Mouse (Mus musculus) heart, embryonic 14.5 days (tissue): ENCODE data around the gene Slc24a4. TPM values are rescaled to one million over a fixed set of nuclear protein-coding genes. Genes with fewer than 3 reads are reported as not detected.

Experiments used
- ATAC-seq: fragments of 200-750 bp; cut with Nextera tagmentation; 2 replicates; pipeline ENCODE4 v1.8.0; 2017; ENCODE audit warnings: low read depth, moderate TSS enrichment; ENCODE audit not compliant: insufficient number of reproducible peaks, insufficient read depth, low FRiP score
- H3K27ac ChIP-seq, 2 experiments: fragments of 200-500 bp in 1 of 2; fragments of 300-500 bp in 1 of 2; sonication (generic) in 1 of 2; replicated peaks in 1 of 2; 2 replicates each; pipeline ENCODE4 v1.5.1; 2012 to 2014; ENCODE audit warnings: low read depth in 2 of 2, low read length in 2 of 2, control low read depth in 1 of 2, mild to moderate bottlenecking in 1 of 2, mixed read lengths in 1 of 2; ENCODE audit not compliant: control insufficient read depth in 1 of 2, insufficient read depth in 1 of 2
- H3K27me3 ChIP-seq: fragments of 300-500 bp; sonication (generic); 2 replicates; pipeline ENCODE4 v1.6.1; 2014; ENCODE audit warnings: mild to moderate bottlenecking, low read length, control low read depth; ENCODE audit not compliant: control insufficient read depth, insufficient read depth
- H3K36me3 ChIP-seq: fragments of 300-500 bp; sonication (generic); 2 replicates; pipeline ENCODE4 v1.6.1; 2014; ENCODE audit warnings: mild to moderate bottlenecking, control low read depth, low read length, mixed read lengths; ENCODE audit not compliant: control insufficient read depth, insufficient read depth
- H3K4me1 ChIP-seq, 2 experiments: fragments of 200-500 bp in 1 of 2; fragments of 300-500 bp in 1 of 2; sonication (generic) in 1 of 2; 2 replicates each; pipeline ENCODE4 v1.6.1; 2012 to 2014; ENCODE audit warnings: low read length in 2 of 2, control low read depth in 1 of 2, mixed read lengths in 1 of 2; ENCODE audit not compliant: control insufficient read depth in 2 of 2, insufficient read depth in 2 of 2
- H3K4me2 ChIP-seq: fragments of 300-500 bp; sonication (generic); 2 replicates; pipeline ENCODE4 v1.6.1; 2014; ENCODE audit warnings: mild to moderate bottlenecking, low read length
- H3K4me3 ChIP-seq, 2 experiments: fragments of 200-500 bp in 1 of 2; fragments of 300-500 bp in 1 of 2; sonication (generic) in 1 of 2; 2 replicates each; pipeline ENCODE4 v1.5.1; 2012 to 2014; ENCODE audit warnings: low read length in 2 of 2, mild to moderate bottlenecking in 2 of 2, control low read depth in 1 of 2, low read depth in 1 of 2, moderate library complexity in 1 of 2; ENCODE audit not compliant: control insufficient read depth in 1 of 2, insufficient read depth in 1 of 2
- H3K9ac ChIP-seq: fragments of 300-500 bp; sonication (generic); 2 replicates; pipeline ENCODE4 v1.6.1; 2014; ENCODE audit warnings: mild to moderate bottlenecking, low read length
- H3K9me3 ChIP-seq: fragments of 300-500 bp; sonication (generic); 2 replicates; pipeline ENCODE4 v1.6.1; 2016; ENCODE audit warnings: low read length, control low read depth; ENCODE audit not compliant: control insufficient read depth
- WGBS: fragments of 180-500 bp; shearing (Covaris S2); extraction: QIAGEN DNeasy Blood & Tissue Kit; methylation state at CpG from one replicate; pipeline ENCODE4 v1.1.7; 2014; 5-methylcytosine and 5-hydroxymethylcytosine counted together
- polyA plus RNA-seq: library from polyadenylated mRNA; unstranded; fragments of >200 nt; fragmentation: Nextera tagmentation; extraction: Ambion mirVana; gene quantifications from 2 replicates; pipeline ENCODE4 v1.2.1, GENCODE M21; 2014

Slc24a4 gene
- polyA plus RNA-seq, 1 experiment from 2014 or later, result 2.7 TPM

- Histone ChIP-seq H3K4me2 (no peak overlapping the region), H3K36me3 (peaks cover 9% of the 10 kb centered on the region), H3K27me3 (no peaks in the 10 kb centered on the region), H3K27ac (no peak overlapping the region), H3K9me3 (no peaks in the 10 kb centered on the region), H3K9ac (no peak overlapping the region), H3K4me3 (no peak overlapping the region), H3K4me1 (peaks cover 25 to 37% of the 10 kb centered on the region in 2 experiments)
- no peak for ATAC-seq
- 76% methylated on average over 7 of the region's 7 CpGs for WGBS
Observed at GRCm38 (mm10) chr12:102292501-102293215, 164.1 kb downstream of the Slc24a4 start.

DNA sequence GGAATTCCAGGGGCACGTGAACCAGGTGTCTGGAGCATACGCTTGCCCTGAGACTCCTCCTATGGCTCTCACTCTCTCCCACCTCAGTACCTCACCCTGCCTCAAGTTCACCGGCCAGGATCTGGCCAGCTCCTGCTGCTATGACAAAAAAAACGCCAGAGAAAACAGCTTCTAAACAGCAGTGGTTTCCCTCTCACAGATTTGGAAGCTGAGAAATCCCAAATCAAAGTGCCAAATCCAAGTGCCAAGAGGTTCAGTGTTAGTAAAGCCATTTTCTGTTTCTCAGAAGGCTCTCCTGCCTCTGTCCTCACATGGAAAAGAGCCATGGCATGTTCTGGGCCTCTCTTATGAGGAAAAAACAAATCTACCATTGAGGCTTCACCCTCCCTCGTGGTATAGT lies 166.1 kb downstream of the Slc24a4 start:
- Histone ChIP-seq H3K4me3 (no peak overlapping the region), H3K36me3 (peaks cover 8% of the 10 kb centered on the region), H3K4me1 (peaks cover 23 to 31% of the 10 kb centered on the region in 2 experiments), H3K27me3 (no peaks in the 10 kb centered on the region), H3K9me3 (no peaks in the 10 kb centered on the region), H3K4me2 (no peak overlapping the region), H3K9ac (no peak overlapping the region), H3K27ac (no peak overlapping the region)
- no peak for ATAC-seq
- 64% methylated on average over 5 of the region's 5 CpGs for WGBS

DNA sequence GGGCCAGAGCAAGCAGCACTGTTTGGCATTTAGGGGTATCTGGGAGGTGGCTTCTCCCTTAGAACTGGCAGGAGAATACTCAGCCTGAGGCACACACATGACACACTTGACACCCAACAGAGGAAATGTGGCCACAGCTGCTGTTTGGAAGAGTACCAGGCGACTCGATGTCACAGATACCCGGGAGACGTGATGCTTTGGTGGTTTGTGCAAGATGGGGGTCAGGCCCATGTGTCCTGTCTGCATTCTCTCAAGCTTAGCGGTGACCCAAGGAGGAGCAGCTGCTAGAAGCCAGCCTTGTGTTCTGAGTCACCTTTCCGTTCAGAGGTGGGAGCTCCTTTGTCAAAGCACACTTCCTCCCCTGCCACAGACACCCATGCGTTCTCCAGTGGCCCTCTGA lies 166.7 kb downstream of the Slc24a4 start:
- no peak overlapping the region for H3K4me3 ChIP-seq
- no peak overlapping the region for H3K27ac ChIP-seq
- no peak overlapping the region for H3K9ac ChIP-seq
- no peak overlapping the region for H3K4me2 ChIP-seq
- no peak for ATAC-seq
- WGBS, result 56% methylated on average over 7 of the region's 7 CpGs
- H3K36me3 ChIP-seq, result peaks cover 2% of the 10 kb centered on the region; the same call in 1 of the 2 replicates
- H3K4me1 ChIP-seq, result peaks cover 23 to 31% of the 10 kb centered on the region in 2 experiments
- no peaks in the 10 kb centered on the region for H3K9me3 ChIP-seq
- H3K27me3 ChIP-seq, result no peaks in the 10 kb centered on the region

DNA sequence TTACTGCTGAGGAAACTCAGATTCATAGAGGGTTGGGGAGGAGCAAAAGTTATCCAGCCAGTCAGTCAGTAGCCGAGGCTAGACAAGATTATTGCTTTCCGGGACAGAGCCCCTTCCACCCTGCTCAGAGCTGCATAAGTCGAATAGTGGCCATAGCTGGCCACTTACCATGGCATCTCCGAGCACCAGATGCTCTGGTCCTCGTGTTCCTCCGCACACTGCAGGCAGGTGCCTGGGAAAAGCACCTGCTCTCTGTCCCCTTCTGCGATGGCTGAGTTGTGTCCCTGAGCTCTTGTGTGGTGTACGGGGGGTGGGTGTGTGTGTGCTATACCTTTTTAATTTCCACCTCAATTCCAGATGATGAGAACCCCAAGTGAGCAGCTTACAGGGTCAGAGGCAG lies 167.1 kb downstream of the Slc24a4 start:
- ATAC-seq, result no peak
- peaks cover 23 to 31% of the 10 kb centered on the region in 2 experiments for H3K4me1 ChIP-seq
- no peaks in the 10 kb centered on the region for H3K9me3 ChIP-seq
- no peak overlapping the region for H3K4me3 ChIP-seq
- H3K9ac ChIP-seq, result no peak overlapping the region
- H3K27ac ChIP-seq, result no peak overlapping the region
- no peak overlapping the region for H3K4me2 ChIP-seq
- no peaks in the 10 kb centered on the region for H3K36me3 ChIP-seq
- no peaks in the 10 kb centered on the region for H3K27me3 ChIP-seq
- 79% methylated on average over 8 of the region's 8 CpGs for WGBS

- Histone ChIP-seq H3K9ac (no peak overlapping the region), H3K36me3 (no peaks in the 10 kb centered on the region), H3K4me2 (no peak overlapping the region), H3K4me3 (no peak overlapping the region), H3K9me3 (no peaks in the 10 kb centered on the region), H3K27ac (no peak overlapping the region), H3K27me3 (no peaks in the 10 kb centered on the region), H3K4me1 (peaks cover 23 to 29% of the 10 kb centered on the region in 2 experiments)
- 90% methylated on average over 1 of the region's 1 CpGs for WGBS
- ATAC-seq, result no peak
Observed at GRCm38 (mm10) chr12:102296361-102296760, 167.8 kb downstream of the Slc24a4 start.

- no peaks in the 10 kb centered on the region for H3K36me3 ChIP-seq
- no peak for ATAC-seq
- no peak overlapping the region for H3K27ac ChIP-seq
- H3K27me3 ChIP-seq, result no peaks in the 10 kb centered on the region
- no peaks in the 10 kb centered on the region for H3K9me3 ChIP-seq
- peaks cover 20 to 26% of the 10 kb centered on the region in 2 experiments for H3K4me1 ChIP-seq
- H3K4me3 ChIP-seq, result no peak overlapping the region
- no peak overlapping the region for H3K9ac ChIP-seq
- 82% methylated on average over 4 of the region's 4 CpGs for WGBS
- H3K4me2 ChIP-seq, result no peak overlapping the region
Observed at GRCm38 (mm10) chr12:102296967-102297366, 168.4 kb downstream of the Slc24a4 start.

- 30% methylated on average over 5 of the region's 5 CpGs for WGBS
- Histone ChIP-seq H3K4me2 (no peak overlapping the region), H3K9ac (no peak overlapping the region), H3K27ac (no peak overlapping the region), H3K4me1 (peaks cover 28 to 38% of the 10 kb centered on the region in 2 experiments), H3K4me3 (no peak overlapping the region), H3K36me3 (no peaks in the 10 kb centered on the region), H3K27me3 (no peaks in the 10 kb centered on the region), H3K9me3 (no peaks in the 10 kb centered on the region)
- ATAC-seq, result no peak
Observed at GRCm38 (mm10) chr12:102299209-102299608, 170.7 kb downstream of the Slc24a4 start.

DNA sequence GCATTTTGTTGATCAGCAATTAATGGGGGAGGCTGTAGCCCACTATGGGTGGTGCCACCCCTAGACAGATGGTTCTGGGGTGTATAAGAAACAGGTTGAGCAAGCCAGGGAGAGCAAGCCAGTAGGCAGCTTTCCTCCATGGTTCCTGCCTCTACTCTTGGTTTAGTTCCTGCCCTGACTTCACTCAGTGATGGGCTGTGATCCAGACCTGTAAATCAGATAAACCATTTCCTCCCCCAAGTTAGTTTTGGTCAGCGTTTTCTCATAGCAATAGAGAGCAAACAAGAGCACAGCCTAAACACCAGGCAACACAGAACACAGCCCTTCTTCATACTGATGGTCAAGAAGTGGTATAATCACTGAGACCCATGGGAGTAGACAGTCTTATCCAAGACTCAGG lies 173.1 kb downstream of the Slc24a4 start:
- Histone ChIP-seq H3K36me3 (no peaks in the 10 kb centered on the region), H3K4me2 (no peak overlapping the region), H3K4me3 (no peak overlapping the region), H3K27me3 (no peaks in the 10 kb centered on the region), H3K9me3 (no peaks in the 10 kb centered on the region), H3K9ac (no peak overlapping the region), H3K4me1 (peaks cover 36 to 47% of the 10 kb centered on the region in 2 experiments), H3K27ac (no peak overlapping the region)
- ATAC-seq, result no peak
- WGBS, result 74% methylated on average over 1 of the region's 1 CpGs
